Mouse (Mus musculus) olfactory bulb, adult 2 months (tissue): ENCODE results near the gene Fam114a2.

Experiments used
- CTCF ChIP-seq: fragments of 200-500 bp; IDR thresholded peaks from 2 replicates; pipeline ENCODE4 v1.5.1; 2012; ENCODE audit warnings: low read depth, mild to moderate bottlenecking, low read length, moderate library complexity; ENCODE audit not compliant: insufficient read depth
- POLR2A ChIP-seq: fragments of 200-500 bp; IDR thresholded peaks from 2 replicates; pipeline ENCODE4 v1.6.1; 2012; ENCODE audit warnings: mild to moderate bottlenecking, low read depth, low read length, moderate library complexity; ENCODE audit not compliant: insufficient read depth

DNA sequence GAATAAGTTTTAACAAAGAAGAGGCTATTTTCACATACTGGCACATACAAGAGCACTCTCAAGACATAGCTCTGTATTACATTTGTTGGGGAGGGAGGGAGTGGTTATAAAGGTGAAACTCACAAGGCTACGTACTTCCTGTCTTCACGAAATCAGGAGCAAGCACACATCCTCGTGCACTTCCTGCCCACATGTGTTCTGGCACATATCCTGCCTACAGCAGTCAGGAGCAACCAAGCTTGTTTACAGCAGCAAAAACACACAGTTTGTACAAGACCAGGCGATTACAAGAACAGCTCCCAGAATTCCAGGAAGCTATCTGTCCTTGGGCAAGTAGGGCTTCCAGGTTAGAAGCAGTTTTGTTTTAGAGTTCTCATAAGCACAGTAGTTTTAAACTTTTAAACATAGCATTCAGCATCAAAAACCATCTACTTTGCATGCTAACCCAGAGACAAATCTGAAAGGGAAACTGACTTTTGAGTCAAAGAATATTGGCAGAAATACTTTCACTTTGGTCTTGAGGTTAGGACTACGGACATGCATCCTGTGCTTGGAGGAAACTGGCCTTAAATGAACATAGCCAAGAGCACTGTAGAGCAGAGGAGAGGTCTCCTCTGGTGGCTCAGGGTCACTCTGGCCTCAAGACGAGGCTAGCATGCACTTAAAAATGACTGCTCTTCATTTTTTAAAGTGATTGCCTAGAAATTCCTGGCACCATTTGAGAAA is 73.0 kb downstream of the Fam114a2 start:
- TF ChIP-seq CTCF (no peak), POLR2A (no peak)
